Mouse (Mus musculus): Measurements from ENCODE around the gene Clip2.
"Not testable (repeated sequence)": the region's sequence is repeated elsewhere in the genome, so short reads cannot be mapped to it uniquely, and the experiment has no call there.

The Clip2 gene

GRCm38 (mm10) chr5:134490465-134490864, 61.8 kb downstream of the Clip2 start:
- DNase-seq (ENCODE audit: low spot score in 2 of 2), result no peak

GRCm38 (mm10) chr5:134489583-134489982, 62.7 kb downstream of the Clip2 start:
- DNase-seq (ENCODE audit: low spot score in 2 of 2), result no peak

- DNase-seq (ENCODE audit: low spot score in 2 of 2), result no peak
Observed at GRCm38 (mm10) chr5:134488596-134488995, 63.6 kb downstream of the Clip2 start.

GRCm38 (mm10) chr5:134488042-134488441, 64.2 kb downstream of the Clip2 start:
- no peak for DNase-seq (ENCODE audit: low spot score in 2 of 2)

DNA sequence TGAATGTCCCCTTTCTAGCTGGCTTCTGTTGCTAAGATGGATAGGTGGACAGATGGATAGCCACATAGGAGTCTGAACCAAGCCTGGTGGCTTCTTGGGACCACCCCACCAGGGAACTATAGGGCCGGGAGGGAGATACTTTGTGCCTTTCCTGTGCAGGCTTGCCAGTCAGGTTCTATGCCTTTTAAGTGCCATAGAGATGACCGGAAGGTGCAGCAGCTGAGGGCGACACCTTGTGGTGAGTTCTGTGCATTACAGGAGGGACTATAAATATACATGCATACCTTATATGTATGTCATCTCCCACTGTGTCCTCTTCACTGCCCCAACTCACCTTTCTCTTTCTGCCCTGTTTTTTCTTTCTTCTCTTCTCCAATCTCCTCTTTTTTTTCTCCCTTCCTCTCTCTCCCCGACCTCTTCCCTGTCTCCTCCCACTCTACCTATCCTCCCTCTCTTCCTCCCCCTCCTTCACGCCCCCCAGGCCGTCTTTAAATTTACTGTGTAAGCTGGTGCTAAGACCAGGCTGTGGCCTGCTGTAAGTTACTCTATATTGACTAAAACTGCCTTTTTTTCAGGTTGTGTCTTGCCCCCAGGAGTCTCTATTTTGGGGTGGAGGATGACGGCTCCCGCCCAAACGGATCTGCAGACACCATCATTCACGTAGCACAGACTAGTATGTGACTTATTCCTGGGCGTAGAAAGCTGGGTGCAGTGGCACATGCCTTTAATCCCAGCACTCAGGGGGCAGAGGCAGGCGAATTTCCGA, 66.2 kb downstream of the Clip2 start:
- peak in 1 of 2 experiments; percentile 42 for DNase-seq (ENCODE audit: low spot score in 2 of 2)

GRCm38 (mm10) chr5:134485183-134485730, 67.0 kb downstream of the Clip2 start:
- no peak for DNase-seq (ENCODE audit: low spot score in 2 of 2)

- no peak for DNase-seq (ENCODE audit: low spot score in 2 of 2)
Observed at GRCm38 (mm10) chr5:134483291-134483690, 68.9 kb downstream of the Clip2 start.

DNA sequence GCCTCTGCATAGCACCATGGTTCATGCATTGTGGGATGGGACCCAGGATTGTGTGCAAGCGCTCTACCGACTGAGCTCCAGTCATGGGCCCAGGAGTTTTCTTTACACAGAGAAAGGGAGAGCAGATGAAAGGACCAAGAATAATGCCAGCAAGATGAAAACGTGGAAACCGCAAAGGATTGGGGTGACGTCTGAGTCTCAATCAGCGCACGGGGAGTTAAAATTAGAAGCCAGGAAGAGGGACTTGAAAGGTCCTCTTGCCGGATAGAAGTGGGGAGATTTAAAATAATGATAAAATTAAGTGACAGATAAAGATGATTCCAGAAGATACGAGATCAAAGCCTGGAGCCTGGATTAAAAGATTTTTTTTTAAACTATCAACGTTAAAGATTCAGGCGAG, 69.9 kb downstream of the Clip2 start:
- no peak for DNase-seq (ENCODE audit: low spot score in 2 of 2)

GRCm38 (mm10) chr5:134478886-134479285, 73.3 kb downstream of the Clip2 start:
- not testable (repeated sequence) for DNase-seq (ENCODE audit: low spot score in 2 of 2)

DNA sequence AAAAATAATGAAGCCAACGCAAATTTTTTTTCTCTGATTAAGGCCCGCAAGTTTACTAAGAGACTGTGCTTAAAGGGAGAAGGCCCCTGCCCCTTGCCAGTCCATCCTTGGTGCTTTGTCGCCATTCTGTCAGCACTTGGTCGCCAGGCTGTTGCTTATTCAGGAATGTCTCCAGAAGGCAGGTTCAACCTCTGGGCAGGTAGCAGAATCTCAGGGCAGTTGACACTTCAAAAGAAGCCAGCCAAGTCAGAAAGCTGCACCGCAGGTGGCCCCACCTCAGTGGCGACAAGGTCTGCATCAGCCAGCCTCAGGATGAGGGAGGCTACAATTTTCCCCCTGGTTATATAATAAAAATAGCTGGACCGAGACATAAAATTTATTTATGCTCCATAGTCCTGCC, 76.5 kb downstream of the Clip2 start:
- not testable (repeated sequence) for DNase-seq (ENCODE audit: low spot score in 2 of 2)

DNA sequence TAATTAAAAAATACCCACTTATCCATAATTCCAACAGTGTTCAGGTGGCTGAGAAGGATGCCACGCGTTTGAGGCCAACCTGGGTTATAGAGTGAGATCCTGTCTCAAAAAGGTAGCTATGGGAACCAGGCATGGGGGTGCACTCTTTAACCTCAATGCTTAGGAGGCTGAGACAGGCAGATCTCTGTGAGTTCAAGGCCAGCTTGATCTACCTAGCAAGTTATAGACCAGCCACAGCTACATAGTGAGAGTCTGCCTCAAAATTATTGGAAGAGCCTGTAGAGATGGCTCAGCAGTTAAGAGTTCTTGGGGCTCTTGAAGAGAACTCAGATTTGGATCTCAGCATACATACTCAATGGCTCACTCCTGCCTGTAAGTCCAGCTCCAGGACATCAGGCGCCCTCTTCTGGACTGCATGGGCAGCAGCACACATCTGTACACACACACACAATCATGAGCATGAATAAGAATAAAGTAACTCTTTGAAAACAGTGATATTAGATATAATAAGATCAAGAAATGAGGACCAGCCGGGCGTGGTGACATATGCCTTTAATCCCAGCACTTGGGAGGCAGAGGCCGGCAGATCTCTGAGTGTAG, 77.1 kb downstream of the Clip2 start:
- no peak for DNase-seq (ENCODE audit: low spot score in 2 of 2)

GRCm38 (mm10) chr5:134473902-134474301, 78.3 kb downstream of the Clip2 start:
- no peak for DNase-seq (ENCODE audit: low spot score in 2 of 2)

- DNase-seq (ENCODE audit: low spot score in 2 of 2), result no peak
Observed at GRCm38 (mm10) chr5:134470538-134471169, 81.6 kb downstream of the Clip2 start.

DNA sequence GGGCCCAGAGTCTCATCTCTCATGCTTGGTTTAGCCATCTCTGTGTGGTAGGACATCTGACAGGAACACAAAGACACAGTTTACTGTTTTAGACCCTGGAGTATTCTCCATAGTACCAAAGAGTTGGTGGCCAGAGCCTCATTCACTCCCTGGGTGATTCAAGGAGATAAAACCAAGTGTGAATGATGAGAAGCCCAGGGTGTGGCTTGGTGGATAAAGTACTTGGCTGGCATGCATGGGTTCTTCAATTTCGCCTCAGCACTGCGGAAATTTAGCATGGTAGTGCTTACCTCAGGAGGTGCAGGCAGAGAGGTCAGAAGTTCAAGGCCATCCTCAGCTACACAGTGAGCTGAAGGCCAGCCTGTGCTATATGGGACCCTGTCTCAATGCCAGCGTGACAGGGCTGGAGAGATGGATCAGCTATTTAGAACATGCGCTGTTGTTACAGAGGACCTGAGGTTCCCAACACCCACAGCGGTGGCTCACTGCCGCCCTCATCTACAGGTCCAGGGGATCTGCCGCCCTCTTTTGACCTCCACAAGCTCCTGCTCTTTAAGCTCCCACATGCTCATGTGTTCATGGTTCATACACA, 82.6 kb downstream of the Clip2 start:
- no peak for DNase-seq (ENCODE audit: low spot score in 2 of 2)

DNA sequence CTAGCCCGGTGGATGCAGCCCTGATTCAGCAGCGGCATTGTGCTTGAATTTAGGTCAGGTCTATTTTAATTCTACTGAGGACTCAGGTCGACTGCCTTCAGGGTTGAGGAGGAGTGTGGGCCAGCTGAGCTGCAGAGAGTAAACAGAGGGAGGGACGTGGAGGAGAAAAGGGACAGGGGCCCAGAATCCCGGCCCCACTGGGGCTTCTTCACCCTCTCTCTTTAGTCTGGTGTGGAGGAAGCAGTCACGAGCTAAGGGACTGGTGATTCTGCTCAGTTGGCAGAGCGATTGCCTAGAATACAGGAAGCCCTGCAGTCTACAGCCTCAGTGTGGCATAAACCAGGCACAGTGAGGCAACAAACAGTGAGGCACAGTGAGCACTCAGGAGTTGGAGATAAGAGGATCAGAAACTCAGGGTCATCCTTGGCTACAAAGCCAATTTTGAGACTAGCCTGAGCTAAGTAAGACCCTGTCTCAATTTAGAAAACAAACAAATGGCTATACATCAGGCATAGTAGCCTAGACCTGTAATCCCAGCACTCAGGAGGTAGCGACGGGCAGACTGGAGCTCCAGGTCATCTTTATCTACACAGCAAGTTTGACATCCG, 84.0 kb downstream of the Clip2 start:
- no peak for DNase-seq (ENCODE audit: low spot score in 2 of 2)

DNA sequence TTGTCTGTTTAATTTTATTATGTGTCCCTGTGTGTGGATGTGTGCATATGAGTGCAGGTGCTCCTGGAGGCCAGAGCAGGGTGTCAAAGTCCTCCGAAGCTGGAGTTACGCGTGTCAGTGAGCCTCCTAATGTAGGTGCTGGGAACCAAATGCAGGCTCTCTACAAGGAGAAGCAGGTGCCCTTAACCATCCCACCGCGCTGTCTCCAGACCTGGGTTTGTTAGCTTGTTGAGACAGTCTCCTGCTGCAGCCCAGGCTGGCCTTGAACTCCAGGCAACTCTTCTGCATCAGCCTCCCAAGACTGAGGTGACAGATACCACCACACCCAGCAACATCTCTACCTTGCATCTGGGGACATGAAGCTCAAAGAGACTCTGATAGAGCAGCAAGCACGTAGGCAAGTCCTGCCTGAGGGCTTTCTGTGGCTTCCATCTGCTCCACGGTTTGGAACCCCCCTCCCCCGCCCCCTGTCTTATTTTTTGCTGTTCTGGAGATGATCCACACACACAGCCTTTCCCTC, 85.1 kb downstream of the Clip2 start:
- no peak for DNase-seq (ENCODE audit: low spot score in 2 of 2)

GRCm38 (mm10) chr5:134466296-134467029, 85.8 kb downstream of the Clip2 start:
- DNase-seq (ENCODE audit: low spot score in 2 of 2), result no peak

- no peak for DNase-seq (ENCODE audit: low spot score in 2 of 2)
Observed at GRCm38 (mm10) chr5:134465197-134465596, 87.0 kb downstream of the Clip2 start.

- DNase-seq (ENCODE audit: low spot score in 2 of 2), result no peak
Observed at GRCm38 (mm10) chr5:134464225-134464624, 88.0 kb downstream of the Clip2 start.

DNA sequence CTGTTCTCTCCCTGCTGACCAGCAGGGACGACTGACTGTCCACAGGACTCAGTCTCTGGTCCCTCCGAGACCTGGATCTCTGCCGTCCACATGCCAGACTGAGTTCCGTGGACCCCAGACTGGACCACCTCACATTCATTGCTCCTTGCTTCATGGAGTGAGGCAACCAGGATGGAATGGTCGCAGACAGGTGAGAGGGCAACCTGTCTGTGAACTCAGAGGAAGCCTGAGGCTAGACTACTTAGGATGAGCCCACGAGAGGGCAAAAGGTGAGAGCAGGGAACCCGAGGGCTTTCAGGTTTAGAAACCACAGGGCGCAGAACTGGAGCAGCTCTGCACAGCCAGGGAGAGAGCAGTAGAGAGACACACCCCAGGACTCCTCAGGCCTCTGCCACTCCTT, 89.5 kb downstream of the Clip2 start:
- DNase-seq (ENCODE audit: low spot score in 2 of 2), result no peak

DNA sequence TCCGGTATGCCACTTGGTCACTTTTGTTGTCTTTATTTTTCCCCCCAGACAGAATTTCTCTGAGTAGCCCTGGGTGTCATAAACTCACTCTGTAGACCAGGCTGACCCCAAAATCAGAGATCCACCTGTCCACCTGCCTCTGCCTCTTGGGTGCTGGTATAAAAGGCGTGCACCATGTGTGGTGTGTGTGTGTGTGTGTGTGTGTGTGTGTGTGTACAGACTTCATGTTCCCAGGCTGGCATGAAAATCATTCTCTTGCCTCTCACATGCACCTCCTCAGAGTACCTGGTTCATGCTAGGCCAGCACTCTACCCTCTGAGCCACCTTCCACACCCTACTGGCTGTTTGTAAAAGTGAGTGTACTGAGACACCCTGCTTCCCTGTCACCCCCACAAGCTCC, 89.9 kb downstream of the Clip2 start:
- no peak for DNase-seq (ENCODE audit: low spot score in 2 of 2)
